Mouse (Mus musculus) telencephalon, adult 2 months (tissue): ENCODE measurements around the gene Lrfn2.

Source experiments
- DNase-seq: peaks from one replicate; pipeline ENCODE4 v3.0.0-alpha.2; 2011; ENCODE audit warnings: low read depth, low spot score

The Lrfn2 gene

GRCm38 (mm10) chr17:48963740-48964139 is 31.6 kb downstream of the Lrfn2 start:
- no peak for DNase-seq

GRCm38 (mm10) chr17:48968304-48968703 is 36.1 kb downstream of the Lrfn2 start:
- DNase-seq, result no peak

- DNase-seq, result no peak
Observed at GRCm38 (mm10) chr17:48971296-48971695, 39.1 kb downstream of the Lrfn2 start.

GRCm38 (mm10) chr17:48972866-48973265 is 40.7 kb downstream of the Lrfn2 start:
- no peak for DNase-seq

GRCm38 (mm10) chr17:48973394-48973793 is 41.2 kb downstream of the Lrfn2 start:
- no peak for DNase-seq

- no peak for DNase-seq
Observed at GRCm38 (mm10) chr17:48975055-48975454, 42.9 kb downstream of the Lrfn2 start.

- DNase-seq, result peak; percentile 68
Observed at GRCm38 (mm10) chr17:48976611-48977022, 44.4 kb downstream of the Lrfn2 start.

- no peak for DNase-seq
Observed at GRCm38 (mm10) chr17:48995256-48995993, 63.2 kb downstream of the Lrfn2 start.

GRCm38 (mm10) chr17:48999463-49000227 is 67.5 kb downstream of the Lrfn2 start:
- DNase-seq, result no peak

- DNase-seq, result no peak
Observed at GRCm38 (mm10) chr17:49009384-49010073, 77.3 kb downstream of the Lrfn2 start.

GRCm38 (mm10) chr17:49013876-49014600 is 81.9 kb downstream of the Lrfn2 start:
- DNase-seq, result peak; percentile 75

GRCm38 (mm10) chr17:49015368-49015767 is 83.2 kb downstream of the Lrfn2 start:
- DNase-seq, result no peak

GRCm38 (mm10) chr17:49016229-49016628 is 84.0 kb downstream of the Lrfn2 start:
- no peak for DNase-seq

- no peak for DNase-seq
Observed at GRCm38 (mm10) chr17:49017438-49018415, 85.5 kb downstream of the Lrfn2 start.

GRCm38 (mm10) chr17:49018774-49019488 is 86.8 kb downstream of the Lrfn2 start:
- no peak for DNase-seq

GRCm38 (mm10) chr17:49029556-49030268 is 97.5 kb downstream of the Lrfn2 start:
- DNase-seq, result peak; percentile 66

- no peak for DNase-seq
Observed at GRCm38 (mm10) chr17:49030269-49030615, 98.1 kb downstream of the Lrfn2 start.

- no peak for DNase-seq
Observed at GRCm38 (mm10) chr17:49030841-49031240, 98.7 kb downstream of the Lrfn2 start.

- DNase-seq, result no peak
Observed at GRCm38 (mm10) chr17:49031790-49032189, 99.6 kb downstream of the Lrfn2 start.
